Mouse (Mus musculus): ENCODE measurements around the gene Sept3.
"Not testable (repeated sequence)": the region's sequence is repeated elsewhere in the genome, so short reads cannot be mapped to it uniquely, and the experiment has no call there.

Gene Sept3

GRCm38 (mm10) chr15:82274593-82274926, at the start of gene Sept3:
Sept3 (plus strand) TSS chr15:82274893.
- no peak for DNase-seq (ENCODE audit: low read depth, low spot score)

GRCm38 (mm10) chr15:82225769-82226168, 48.9 kb upstream of the Sept3 start:
- DNase-seq (ENCODE audit: low read depth, low spot score), result no peak

DNA sequence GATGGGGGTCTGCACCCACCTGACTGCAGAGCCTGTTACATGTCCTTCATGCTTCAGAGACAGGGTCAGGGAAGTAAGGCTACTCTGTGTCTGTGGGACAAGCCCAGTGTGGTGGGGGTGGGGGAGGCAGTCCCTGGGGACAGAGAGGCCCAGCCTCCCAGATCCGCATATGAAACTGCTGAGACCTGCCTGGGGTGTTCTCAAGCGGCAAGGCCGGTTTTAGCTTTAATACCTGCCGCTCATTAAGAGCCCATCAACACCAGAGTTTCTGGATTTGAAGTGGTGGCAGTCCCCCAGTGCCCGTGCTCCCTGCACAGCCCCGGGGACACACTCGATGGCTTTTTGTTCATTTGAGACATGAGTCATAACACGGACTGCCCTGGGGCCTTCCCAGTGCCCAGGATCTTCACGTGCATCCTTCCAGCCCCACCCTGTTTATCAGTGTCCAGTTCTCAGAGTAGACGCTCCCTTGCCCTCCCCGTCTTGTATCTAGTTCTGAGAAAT, 45.1 kb upstream of the Sept3 start:
- DNase-seq (ENCODE audit: low read depth, low spot score), result peak; percentile 42

GRCm38 (mm10) chr15:82230098-82230611, 44.5 kb upstream of the Sept3 start:
- no peak for DNase-seq (ENCODE audit: low read depth, low spot score)

DNA sequence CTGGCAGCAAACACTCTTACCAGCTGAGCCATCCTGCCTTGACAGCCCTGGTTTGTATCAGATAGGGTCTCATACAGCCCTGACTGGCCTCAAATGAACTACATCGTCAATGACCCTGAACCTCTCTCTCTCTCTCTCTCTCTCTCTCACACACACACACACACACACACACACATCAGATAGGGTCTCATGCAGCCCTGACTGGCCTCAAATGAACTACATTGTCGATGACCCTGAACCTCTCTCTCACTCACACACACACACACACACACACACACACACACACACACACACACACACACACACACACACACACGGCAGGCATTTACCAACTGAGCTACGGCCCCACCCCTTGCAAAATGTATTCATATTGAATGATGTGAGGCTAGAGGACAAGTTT, 43.6 kb upstream of the Sept3 start:
- DNase-seq (ENCODE audit: low read depth, low spot score), result no peak

- DNase-seq (ENCODE audit: low read depth, low spot score), result no peak
Observed at GRCm38 (mm10) chr15:82231591-82232378, 42.9 kb upstream of the Sept3 start.

- DNase-seq (ENCODE audit: low read depth, low spot score), result no peak
Observed at GRCm38 (mm10) chr15:82232651-82233050, 42.0 kb upstream of the Sept3 start.

GRCm38 (mm10) chr15:82235661-82236060, 39.0 kb upstream of the Sept3 start:
- DNase-seq (ENCODE audit: low read depth, low spot score), result peak; percentile 41

DNA sequence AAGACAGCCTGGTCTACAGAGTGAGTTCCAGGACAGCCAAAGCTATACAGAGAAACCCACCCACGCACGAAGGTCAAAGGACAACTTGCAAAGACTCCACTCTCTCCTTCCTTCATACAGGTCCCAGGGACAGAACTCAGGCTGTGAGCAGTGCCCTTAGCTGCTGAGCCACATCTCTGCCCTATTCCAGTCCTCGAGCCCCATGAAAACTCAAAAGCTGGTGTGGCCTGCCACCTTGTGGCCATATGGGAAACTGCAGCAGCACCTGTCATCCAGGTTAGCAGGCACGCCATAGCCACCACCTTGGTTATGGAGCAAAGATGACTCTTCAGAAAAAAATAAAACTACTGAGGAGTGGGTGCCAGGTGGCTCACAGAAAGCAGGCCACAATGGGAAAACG, 38.1 kb upstream of the Sept3 start:
- DNase-seq (ENCODE audit: low read depth, low spot score), result peak; percentile 83

DNA sequence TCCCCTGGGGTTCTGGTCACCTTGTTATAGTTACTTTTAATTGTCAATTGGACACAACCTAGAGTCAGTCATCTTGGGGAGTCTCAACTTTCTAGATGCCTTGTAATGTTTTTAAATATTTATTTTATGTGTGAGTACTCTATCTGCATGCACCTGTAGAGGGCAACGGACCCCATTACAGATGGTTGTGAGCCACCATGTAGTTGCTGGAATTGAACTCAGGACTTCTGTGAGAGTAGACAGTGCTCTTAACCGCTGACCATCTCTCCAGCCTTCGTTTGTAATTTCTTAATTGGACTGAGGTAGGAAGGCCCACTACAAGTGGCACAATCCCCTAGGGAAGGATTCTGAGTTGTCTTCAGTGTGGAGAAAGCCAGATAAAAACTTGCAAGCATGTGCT, 31.4 kb upstream of the Sept3 start:
- DNase-seq (ENCODE audit: low read depth, low spot score), result no peak

DNA sequence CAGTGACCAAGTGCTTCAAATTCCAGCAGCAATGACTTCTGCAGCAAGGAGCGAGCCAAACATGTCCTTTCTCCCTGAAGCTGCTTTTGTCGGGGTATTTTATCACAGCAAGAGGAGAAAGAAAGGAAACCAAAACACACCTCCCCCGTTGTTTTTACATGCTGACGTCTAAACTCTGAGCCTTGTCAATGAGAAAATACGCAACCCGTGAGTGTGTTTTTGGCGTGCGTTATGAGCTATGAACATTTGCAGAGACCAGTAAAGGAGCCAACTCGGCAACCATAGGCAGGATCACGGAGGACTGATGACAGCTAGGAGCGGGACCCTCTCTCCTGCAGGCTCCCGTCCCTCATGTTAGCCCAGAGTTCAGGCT, 31.0 kb upstream of the Sept3 start:
- DNase-seq (ENCODE audit: low read depth, low spot score), result no peak

GRCm38 (mm10) chr15:82244115-82244804, 30.4 kb upstream of the Sept3 start, which contains the start of gene Cenpm:
Cenpm (minus strand) TSS chr15:82244748.
- peak; percentile 89 for DNase-seq (ENCODE audit: low read depth, low spot score)

GRCm38 (mm10) chr15:82244805-82245161, 29.9 kb upstream of the Sept3 start:
- not testable (repeated sequence) for DNase-seq (ENCODE audit: low read depth, low spot score)

DNA sequence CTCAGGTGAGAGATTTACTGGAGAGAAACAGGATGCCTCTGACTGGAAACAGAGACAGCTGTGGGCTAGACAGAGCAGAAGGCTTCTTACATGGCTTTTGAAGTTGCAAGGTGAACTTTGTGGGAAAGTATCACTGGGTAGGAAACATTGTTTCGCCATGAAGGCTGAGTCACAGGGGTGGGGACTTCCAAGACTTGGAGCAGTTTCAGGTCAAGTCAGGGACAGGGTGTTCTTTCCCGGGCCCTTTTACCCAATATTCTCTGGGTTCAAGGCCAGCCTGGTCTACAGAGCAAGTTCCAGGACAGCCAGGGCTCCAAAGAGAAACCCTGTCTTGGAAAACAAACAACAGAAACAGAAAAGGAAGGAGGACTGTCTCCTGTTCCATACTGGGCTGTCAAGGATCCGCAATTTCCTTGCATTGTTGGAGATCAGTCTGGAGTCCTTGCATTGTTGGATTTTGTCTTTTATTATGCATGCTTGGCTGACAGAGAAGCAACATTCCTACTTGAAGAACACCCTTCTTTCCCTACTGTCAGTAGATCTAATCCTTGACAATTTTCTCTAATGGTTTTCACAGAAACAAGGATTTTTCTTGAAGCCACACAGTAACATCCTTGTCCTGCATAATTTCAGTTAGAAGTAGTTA, 27.4 kb upstream of the Sept3 start:
- peak; percentile 66 for DNase-seq (ENCODE audit: low read depth, low spot score)

GRCm38 (mm10) chr15:82251579-82251978, 23.1 kb upstream of the Sept3 start:
- no peak for DNase-seq (ENCODE audit: low read depth, low spot score)

DNA sequence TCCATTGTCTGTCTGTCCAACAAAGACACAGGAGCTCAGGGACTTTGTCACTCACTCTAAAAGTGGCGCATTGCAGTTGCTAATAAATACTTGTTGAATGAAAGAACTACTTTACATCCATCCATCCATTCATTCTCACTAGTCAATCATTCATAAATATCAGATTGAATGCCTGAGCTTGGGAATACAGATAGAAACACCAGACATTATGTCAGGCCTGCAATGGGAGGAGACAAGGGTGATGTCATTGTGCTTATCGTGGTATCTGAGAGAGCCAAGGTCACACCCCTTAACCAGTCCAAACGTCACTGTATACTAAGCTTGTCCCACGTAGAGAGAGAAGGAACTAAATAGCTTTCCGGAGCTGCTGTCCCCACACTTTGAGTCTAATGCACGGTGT, 22.6 kb upstream of the Sept3 start, which contains the start of gene 1500009C09Rik:
Gene 1500009C09Rik, plus strand, starts transcription at position 301 of the 400 bp plus-strand sequence.
- no peak for DNase-seq (ENCODE audit: low read depth, low spot score)

DNA sequence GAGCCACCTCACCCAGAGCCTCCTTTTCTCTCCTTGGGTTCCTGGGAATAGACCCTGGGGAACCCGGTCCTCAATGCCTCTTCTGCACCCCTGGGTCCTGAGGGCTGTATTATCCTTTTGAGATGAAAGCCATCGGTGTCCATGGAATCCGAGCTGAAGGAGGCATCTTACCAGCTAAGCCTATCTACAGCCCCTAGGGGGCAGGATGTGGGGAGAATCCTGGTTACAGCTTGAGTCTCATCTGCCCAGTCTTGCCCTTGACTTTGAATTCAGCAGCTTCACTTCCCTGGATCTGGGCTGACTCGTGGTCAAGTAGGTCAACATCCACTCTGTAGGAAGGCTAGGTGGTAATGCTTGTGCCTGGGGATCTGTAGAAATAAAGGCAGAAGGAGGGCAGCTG, 19.4 kb upstream of the Sept3 start:
- DNase-seq (ENCODE audit: low read depth, low spot score), result no peak

DNA sequence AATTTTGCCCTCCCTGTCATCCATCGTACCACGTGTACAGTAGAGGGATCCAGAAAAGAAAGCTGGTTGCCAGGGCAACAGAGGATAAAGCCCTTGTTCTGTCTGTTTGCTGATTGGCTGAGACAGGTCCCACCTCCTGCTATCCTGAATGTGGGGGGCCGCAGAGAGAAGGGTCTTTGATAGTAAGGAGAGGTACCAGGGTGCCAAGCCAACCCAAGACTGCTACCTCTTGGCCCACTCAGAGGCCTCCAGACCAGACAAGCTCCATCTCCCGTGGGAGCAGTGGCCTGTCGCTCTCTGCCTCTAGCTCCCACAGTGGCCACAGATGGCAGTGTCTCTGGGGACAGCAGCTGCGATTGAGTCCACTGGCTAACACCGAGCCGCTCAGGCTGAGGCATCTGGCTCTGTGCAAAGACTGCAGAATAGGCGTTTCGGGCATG, 18.7 kb upstream of the Sept3 start:
- no peak for DNase-seq (ENCODE audit: low read depth, low spot score)

DNA sequence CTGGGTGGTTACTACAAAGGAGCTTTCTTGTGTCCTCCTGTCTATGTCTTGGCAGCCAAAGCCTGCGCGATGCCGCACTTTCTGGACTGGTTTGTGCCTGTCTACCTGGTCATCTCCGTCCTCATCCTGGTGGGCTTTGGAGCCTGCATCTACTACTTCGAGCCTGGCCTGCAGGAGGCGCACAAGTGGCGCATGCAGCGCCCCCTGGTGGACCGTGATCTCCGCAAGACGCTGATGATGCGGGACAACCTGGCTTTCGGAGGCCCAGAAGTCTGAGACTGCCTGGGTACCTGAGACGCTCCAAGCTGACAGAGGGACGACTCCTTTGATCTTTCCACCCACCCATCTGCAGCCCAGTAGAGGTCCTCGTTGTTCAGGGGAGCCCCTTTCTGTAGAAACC, 15.2 kb upstream of the Sept3 start:
- DNase-seq (ENCODE audit: low read depth, low spot score), result peak; percentile 27

GRCm38 (mm10) chr15:82266356-82266755, 8.3 kb upstream of the Sept3 start:
- peak; percentile 42 for DNase-seq (ENCODE audit: low read depth, low spot score)

DNA sequence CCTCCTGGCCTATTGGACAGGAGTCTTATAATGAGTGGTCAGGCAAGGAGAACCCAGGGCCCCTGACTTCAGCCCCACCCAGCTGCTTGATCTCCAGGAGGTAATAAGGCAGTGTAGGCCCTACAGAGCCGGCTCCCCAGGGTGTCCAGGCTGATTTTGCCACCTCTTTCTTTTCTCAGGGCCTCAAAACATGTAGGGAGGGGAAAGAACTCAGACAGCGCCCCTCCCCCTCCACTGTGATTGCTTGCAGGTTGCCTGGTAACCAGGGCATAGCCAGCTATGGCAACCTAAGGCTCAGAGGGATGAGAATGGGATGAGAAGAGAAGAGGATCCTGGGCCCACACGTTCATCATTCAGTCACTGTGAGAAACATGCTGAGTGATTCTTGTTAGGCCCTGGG, 6.5 kb upstream of the Sept3 start:
- no peak for DNase-seq (ENCODE audit: low read depth, low spot score)

GRCm38 (mm10) chr15:82268783-82269182, 5.9 kb upstream of the Sept3 start:
- no peak for DNase-seq (ENCODE audit: low read depth, low spot score)

Measured in 3T3-L1 (cell line).